Mouse (Mus musculus): ENCODE data around the gene Epb41l1. TPM values are rescaled to one million over a fixed set of nuclear protein-coding genes. Genes with fewer than 3 reads are reported as not detected.

Gene Epb41l1
- polyA plus RNA-seq, 1 experiment from 2014 or later: 0.63 TPM

- H3K4me3 ChIP-seq (ENCODE audit: low read depth, low read length): no peak overlapping the region
- no peak for ATAC-seq
- no peak overlapping the region for H3K4me2 ChIP-seq (replicated peaks; ENCODE audit: low read depth)
- no peak overlapping the region for H3K27ac ChIP-seq (ENCODE audit: low read depth, low read length)
- H3K9me3 ChIP-seq (ENCODE audit: control insufficient read depth): no peaks in the 10 kb centered on the region
- peak; percentile 88 for TF ChIP-seq CTCF (IDR thresholded peaks at IDR 0.05; ENCODE audit: low read depth)
- H3K27me3 ChIP-seq (replicated peaks; ENCODE audit: control insufficient read depth, insufficient read depth, low read length): no peaks in the 10 kb centered on the region
- no peak overlapping the region for H3K9ac ChIP-seq (ENCODE audit: low read depth, low read length)
- no peaks in the 10 kb centered on the region for H3K4me1 ChIP-seq (replicated peaks; ENCODE audit: control insufficient read depth, insufficient read depth, low read length)
- H3K36me3 ChIP-seq (ENCODE audit: control insufficient read depth, insufficient read depth): peaks cover 27% of the 10 kb centered on the region; the same call in 1 of the 2 replicates
- WGBS: 58% methylated on average over 5 of the region's 5 CpGs
Observed at GRCm38 (mm10) chr2:156497915-156498314, 77.2 kb downstream of the Epb41l1 start.

- Histone ChIP-seq H3K36me3 (ENCODE audit: control insufficient read depth, insufficient read depth) (peaks cover 31% of the 10 kb centered on the region; the same call in 1 of the 2 replicates), H3K9ac (ENCODE audit: low read depth, low read length) (no peak overlapping the region), H3K4me1 (replicated peaks; ENCODE audit: control insufficient read depth, insufficient read depth, low read length) (no peaks in the 10 kb centered on the region), H3K27ac (ENCODE audit: low read depth, low read length) (no peak overlapping the region), H3K4me3 (ENCODE audit: low read depth, low read length) (no peak overlapping the region), H3K4me2 (replicated peaks; ENCODE audit: low read depth) (no peak overlapping the region), H3K27me3 (replicated peaks; ENCODE audit: control insufficient read depth, insufficient read depth, low read length) (no peaks in the 10 kb centered on the region), H3K9me3 (ENCODE audit: control insufficient read depth) (no peaks in the 10 kb centered on the region)
- TF ChIP-seq CTCF (IDR thresholded peaks at IDR 0.05; ENCODE audit: low read depth): no peak
- no peak for ATAC-seq
- WGBS: 91% methylated on average over 1 of the region's 1 CpGs
Observed at GRCm38 (mm10) chr2:156501025-156501424, 80.3 kb downstream of the Epb41l1 start.

- Histone ChIP-seq H3K9me3 (ENCODE audit: control insufficient read depth) (no peaks in the 10 kb centered on the region), H3K9ac (ENCODE audit: low read depth, low read length) (no peak overlapping the region), H3K4me2 (replicated peaks; ENCODE audit: low read depth) (no peak overlapping the region), H3K4me3 (ENCODE audit: low read depth, low read length) (no peak overlapping the region), H3K36me3 (ENCODE audit: control insufficient read depth, insufficient read depth) (peaks cover 40% of the 10 kb centered on the region; the same call in 1 of the 2 replicates), H3K27ac (ENCODE audit: low read depth, low read length) (no peak overlapping the region), H3K27me3 (replicated peaks; ENCODE audit: control insufficient read depth, insufficient read depth, low read length) (no peaks in the 10 kb centered on the region), H3K4me1 (replicated peaks; ENCODE audit: control insufficient read depth, insufficient read depth, low read length) (no peaks in the 10 kb centered on the region)
- WGBS: 77% methylated on average over 13 of the region's 13 CpGs
- ATAC-seq: no peak
- TF ChIP-seq CTCF (IDR thresholded peaks at IDR 0.05; ENCODE audit: low read depth): no peak
Observed at GRCm38 (mm10) chr2:156505533-156505932, 84.8 kb downstream of the Epb41l1 start.

- Histone ChIP-seq H3K9me3 (ENCODE audit: control insufficient read depth) (no peaks in the 10 kb centered on the region), H3K36me3 (ENCODE audit: control insufficient read depth, insufficient read depth) (peaks cover 37% of the 10 kb centered on the region; the same call in 1 of the 2 replicates), H3K4me2 (replicated peaks; ENCODE audit: low read depth) (no peak overlapping the region), H3K9ac (ENCODE audit: low read depth, low read length) (no peak overlapping the region), H3K27ac (ENCODE audit: low read depth, low read length) (no peak overlapping the region), H3K27me3 (replicated peaks; ENCODE audit: control insufficient read depth, insufficient read depth, low read length) (no peaks in the 10 kb centered on the region), H3K4me1 (replicated peaks; ENCODE audit: control insufficient read depth, insufficient read depth, low read length) (no peaks in the 10 kb centered on the region), H3K4me3 (ENCODE audit: low read depth, low read length) (no peak overlapping the region)
- 81% methylated on average over 7 of the region's 7 CpGs for WGBS
- no peak for TF ChIP-seq CTCF (IDR thresholded peaks at IDR 0.05; ENCODE audit: low read depth)
- no peak for ATAC-seq
Observed at GRCm38 (mm10) chr2:156512028-156512427, 91.3 kb downstream of the Epb41l1 start.

GRCm38 (mm10) chr2:156512561-156512960 lies 91.9 kb downstream of the Epb41l1 start:
- Histone ChIP-seq H3K4me1 (replicated peaks; ENCODE audit: control insufficient read depth, insufficient read depth, low read length) (no peaks in the 10 kb centered on the region), H3K4me3 (ENCODE audit: low read depth, low read length) (no peak overlapping the region), H3K9ac (ENCODE audit: low read depth, low read length) (no peak overlapping the region), H3K36me3 (ENCODE audit: control insufficient read depth, insufficient read depth) (peaks cover 36% of the 10 kb centered on the region; the same call in 1 of the 2 replicates), H3K27ac (ENCODE audit: low read depth, low read length) (no peak overlapping the region), H3K9me3 (ENCODE audit: control insufficient read depth) (no peaks in the 10 kb centered on the region), H3K27me3 (replicated peaks; ENCODE audit: control insufficient read depth, insufficient read depth, low read length) (no peaks in the 10 kb centered on the region), H3K4me2 (replicated peaks; ENCODE audit: low read depth) (no peak overlapping the region)
- no peak for TF ChIP-seq CTCF (IDR thresholded peaks at IDR 0.05; ENCODE audit: low read depth)
- WGBS: 45% methylated on average over 5 of the region's 6 CpGs
- no peak for ATAC-seq

- no peak for ATAC-seq
- WGBS: 85% methylated on average over 9 of the region's 9 CpGs
Observed at GRCm38 (mm10) chr2:156515102-156515501, 94.4 kb downstream of the Epb41l1 start.

More at GRCm38 (mm10) chr2:156515102-156515501, 94.4 kb downstream of the Epb41l1 start:
- Histone ChIP-seq H3K9me3 (ENCODE audit: control insufficient read depth) (no peaks in the 10 kb centered on the region), H3K4me3 (ENCODE audit: low read depth, low read length) (no peak overlapping the region), H3K4me1 (replicated peaks; ENCODE audit: control insufficient read depth, insufficient read depth, low read length) (no peaks in the 10 kb centered on the region), H3K9ac (ENCODE audit: low read depth, low read length) (no peak overlapping the region), H3K4me2 (replicated peaks; ENCODE audit: low read depth) (no peak overlapping the region), H3K27ac (ENCODE audit: low read depth, low read length) (no peak overlapping the region), H3K27me3 (replicated peaks; ENCODE audit: control insufficient read depth, insufficient read depth, low read length) (no peaks in the 10 kb centered on the region), H3K36me3 (ENCODE audit: control insufficient read depth, insufficient read depth) (peaks cover 18% of the 10 kb centered on the region; the same call in 1 of the 2 replicates)
- TF ChIP-seq CTCF (IDR thresholded peaks at IDR 0.05; ENCODE audit: low read depth): no peak

Measured in intestine, postnatal 0 days (tissue).